In the genomic region with DNA sequence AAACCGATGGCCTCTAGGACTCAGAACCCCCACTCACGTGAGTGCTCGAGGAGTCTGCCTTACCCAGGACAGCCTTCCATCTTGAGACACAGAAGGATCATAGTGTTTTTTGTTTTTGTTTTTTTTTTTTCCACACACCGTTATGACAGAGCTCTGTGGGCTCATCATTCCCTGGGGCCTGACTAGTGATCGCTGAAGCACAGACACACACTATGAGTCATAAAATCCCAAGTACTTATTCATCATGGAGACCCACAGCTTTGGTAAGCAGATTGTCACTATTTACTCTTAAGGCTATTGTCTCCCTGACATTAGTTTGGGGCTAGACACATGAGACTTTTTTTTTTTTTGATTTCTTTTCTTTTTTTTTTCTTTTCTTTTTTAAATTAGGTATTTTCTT, we compare ENCODE assay signal across 19 mouse cellular contexts.
"Had no signal": no experiment of that assay in that cellular context is flagged by ENCODE, and none has a peak within 500 bp of the region (broad histone marks: within the 10 kb centered on the region; RNA-seq: fewer than 3 reads in every experiment).

No protein-coding gene starts in this region.

- H3K9me3 ChIP-seq: kidney, embryonic 15.5 days; liver, embryonic 13.5 days; midbrain, embryonic 10.5 days; midbrain, embryonic 13.5 days had no signal

- H3K4me3 ChIP-seq: kidney, embryonic 15.5 days; left cerebral cortex, adult 2 months; liver, embryonic 13.5 days; midbrain, embryonic 10.5 days; midbrain, embryonic 13.5 days had no signal

- H3K4me1 ChIP-seq: kidney, embryonic 15.5 days; liver, embryonic 13.5 days; midbrain, embryonic 10.5 days had no signal

- H3K4me2 ChIP-seq: kidney, embryonic 15.5 days; liver, embryonic 13.5 days; midbrain, embryonic 13.5 days had no signal

- DNase-seq: kidney, adult 11 months; kidney, adult 8-10 months; kidney, postnatal 10 days; kidney, postnatal 36 days; layer of hippocampus, postnatal 36 days; liver, embryonic 13.5 days; lung, adult 2 months; lung, postnatal 14 days; lung, postnatal 4 days; retina, postnatal 1 day; right cerebral cortex, postnatal 25 days; spleen, adult 18-20 months; thymus, adult 18-20 months; thymus, postnatal 36 days had no signal

- ATAC-seq: midbrain, embryonic 13.5 days; midbrain, embryonic 16.5 days had no signal

- H3K36me3 ChIP-seq: kidney, embryonic 15.5 days; liver, embryonic 13.5 days; midbrain, embryonic 10.5 days; midbrain, embryonic 13.5 days had no signal

- H3K27me3 ChIP-seq: kidney, embryonic 15.5 days; liver, embryonic 13.5 days; midbrain, embryonic 13.5 days had no signal

- H3K9ac ChIP-seq: kidney, embryonic 15.5 days; liver, embryonic 13.5 days; midbrain, embryonic 13.5 days had no signal

- H3K27ac ChIP-seq: kidney, embryonic 15.5 days; left cerebral cortex, adult 2 months; liver, embryonic 13.5 days; midbrain, embryonic 10.5 days; midbrain, embryonic 13.5 days had no signal
